Mouse (Mus musculus) cerebellum, postnatal 10 days (tissue): ENCODE measurements at regions not wholly inside any gene's neighbourhood (a gene's known extent, or its start where the extent isn't known, plus 50 kb on each side); places are given as distances from the start of the nearest gene placed in this dataset.
A peak's percentile ranks its signal among the peaks of the same experiment; 100 is the strongest.

Experiments
- DNase-seq, 2 experiments: peaks; one replicate each; pipeline ENCODE4 v3.0.0; 2021; ENCODE audit warnings: mixed read lengths in 2 of 2

GRCm38 (mm10) chr2:166348654-166349053 lies 193.2 kb upstream of the Sulf2 start:
- no peak for DNase-seq

- peak in 1 of 2 experiments; percentile 76 for DNase-seq
Measured at GRCm38 (mm10) chr2:166346421-166347182, 191.1 kb upstream of the Sulf2 start.

- no peak for DNase-seq
Measured at GRCm38 (mm10) chr2:166343551-166344340, 188.3 kb upstream of the Sulf2 start.

- peak; percentile 74 to 82 for DNase-seq
Measured at GRCm38 (mm10) chr2:166342407-166342806, 186.9 kb upstream of the Sulf2 start.

- no peak for DNase-seq
Measured at GRCm38 (mm10) chr2:166340196-166340595, 184.7 kb upstream of the Sulf2 start.

- DNase-seq = no peak
Measured at GRCm38 (mm10) chr2:166339427-166339826, 184.0 kb upstream of the Sulf2 start.

- DNase-seq = no peak
Measured at GRCm38 (mm10) chr2:166338396-166339085, 183.1 kb upstream of the Sulf2 start.

- DNase-seq = no peak
Measured at GRCm38 (mm10) chr2:166337666-166338065, 182.2 kb upstream of the Sulf2 start.

- no peak for DNase-seq
Measured at GRCm38 (mm10) chr2:166335702-166336101, 180.2 kb upstream of the Sulf2 start.

- DNase-seq = no peak
Measured at GRCm38 (mm10) chr2:166334559-166334958, 179.1 kb upstream of the Sulf2 start.

- no peak for DNase-seq
Measured at GRCm38 (mm10) chr2:166333818-166334217, 178.4 kb upstream of the Sulf2 start.

- DNase-seq = no peak
Measured at GRCm38 (mm10) chr2:166332748-166333417, 177.4 kb upstream of the Sulf2 start.

GRCm38 (mm10) chr2:166331192-166331591 lies 175.7 kb upstream of the Sulf2 start:
- DNase-seq = no peak

GRCm38 (mm10) chr2:166330364-166330763 lies 174.9 kb upstream of the Sulf2 start:
- DNase-seq = no peak

GRCm38 (mm10) chr2:166329556-166330340 lies 174.3 kb upstream of the Sulf2 start:
- peak in 1 of 2 experiments; percentile 36 for DNase-seq

GRCm38 (mm10) chr2:166326932-166327331 lies 171.5 kb upstream of the Sulf2 start:
- no peak for DNase-seq

- peak; percentile 45 to 60 for DNase-seq
Measured at GRCm38 (mm10) chr2:166324954-166325353, 169.5 kb upstream of the Sulf2 start.

GRCm38 (mm10) chr2:166324439-166324838 lies 169.0 kb upstream of the Sulf2 start:
- DNase-seq = peak; percentile 63 to 66

- no peak for DNase-seq
Measured at GRCm38 (mm10) chr2:166322668-166323043, 167.2 kb upstream of the Sulf2 start.

- DNase-seq = no peak
Measured at GRCm38 (mm10) chr2:166321992-166322667, 166.7 kb upstream of the Sulf2 start.

- no peak for DNase-seq
Measured at GRCm38 (mm10) chr2:166316409-166316916, 161.0 kb upstream of the Sulf2 start.
